Mouse (Mus musculus): ENCODE measurements around the gene March1.
"Not testable (repeated sequence)": the region's sequence is repeated elsewhere in the genome, so short reads cannot be mapped to it uniquely, and the experiment has no call there.

March1 gene

DNA sequence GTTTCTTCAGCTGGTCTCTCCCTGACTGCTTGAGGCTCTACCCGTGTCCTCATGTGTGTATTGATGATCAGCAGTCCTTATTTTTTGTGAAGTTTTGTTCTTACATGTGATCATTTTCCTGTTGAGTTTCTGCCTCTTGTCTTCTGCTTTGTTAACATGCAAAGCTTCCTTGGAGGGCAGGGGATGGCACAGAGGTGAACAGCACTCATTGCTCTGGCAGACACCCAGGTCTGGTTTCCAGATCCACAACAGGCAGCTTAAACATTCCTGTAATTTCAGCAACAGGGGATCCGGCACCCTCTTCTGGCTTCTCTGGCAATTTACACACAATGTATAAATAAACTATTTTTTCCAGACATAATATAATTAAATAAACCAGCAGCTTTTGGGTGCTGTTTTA is 652.4 kb downstream of the March1 start:
- DNase-seq (ENCODE audit: low spot score in 2 of 2): no peak

GRCm38 (mm10) chr8:66317824-66318223 is 700.1 kb downstream of the March1 start:
- DNase-seq (ENCODE audit: low spot score in 2 of 2): no peak

GRCm38 (mm10) chr8:66323045-66323807 is 705.5 kb downstream of the March1 start:
- peak; percentile 19 to 55 for DNase-seq (ENCODE audit: low spot score in 2 of 2)

GRCm38 (mm10) chr8:66326396-66326795 is 708.7 kb downstream of the March1 start:
- DNase-seq (ENCODE audit: low spot score in 2 of 2): no peak

- no peak for DNase-seq (ENCODE audit: low spot score in 2 of 2)
Measured at GRCm38 (mm10) chr8:66332206-66332605, 714.5 kb downstream of the March1 start.

DNA sequence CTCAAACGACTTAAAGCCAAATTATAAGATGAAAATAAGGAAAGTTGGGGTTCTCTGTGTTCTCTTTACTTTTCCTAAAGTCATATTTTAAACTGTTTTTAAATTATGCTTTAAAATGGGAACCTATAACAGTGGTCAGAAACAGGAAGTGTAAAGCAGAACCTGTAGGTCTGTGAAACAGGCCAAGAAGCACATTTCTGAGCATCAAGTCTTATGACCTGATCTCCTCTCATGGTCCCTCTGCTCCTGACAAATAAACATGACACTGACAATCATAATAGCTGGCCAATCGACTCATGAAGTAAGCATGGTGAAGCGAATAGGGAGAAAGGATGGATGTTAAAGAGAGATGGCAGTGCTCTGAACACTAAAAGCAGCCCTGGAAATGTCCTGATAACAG is 716.6 kb downstream of the March1 start:
- no peak for DNase-seq (ENCODE audit: low spot score in 2 of 2)

- no peak for DNase-seq (ENCODE audit: low spot score in 2 of 2)
Measured at GRCm38 (mm10) chr8:66339551-66339950, 721.9 kb downstream of the March1 start.

DNA sequence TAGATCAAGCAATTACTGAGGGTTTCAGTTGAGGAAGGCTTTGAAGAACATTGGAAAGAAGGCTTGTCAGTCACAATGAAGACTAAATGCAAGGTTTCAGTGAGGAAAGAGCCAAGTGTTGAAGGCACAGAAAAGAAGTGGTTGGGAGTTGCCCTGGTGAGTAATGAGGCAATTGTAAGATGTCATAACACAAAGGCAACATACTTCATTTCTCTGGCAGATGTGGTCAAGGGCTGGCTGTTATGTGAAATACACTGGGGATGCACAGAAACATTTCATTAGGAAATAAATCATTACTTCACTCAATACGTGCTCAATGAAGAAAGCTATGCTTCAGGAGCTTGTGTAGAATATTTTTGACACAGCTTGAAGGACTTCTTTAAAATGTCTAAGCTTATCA is 725.2 kb downstream of the March1 start:
- no peak for DNase-seq (ENCODE audit: low spot score in 2 of 2)

DNA sequence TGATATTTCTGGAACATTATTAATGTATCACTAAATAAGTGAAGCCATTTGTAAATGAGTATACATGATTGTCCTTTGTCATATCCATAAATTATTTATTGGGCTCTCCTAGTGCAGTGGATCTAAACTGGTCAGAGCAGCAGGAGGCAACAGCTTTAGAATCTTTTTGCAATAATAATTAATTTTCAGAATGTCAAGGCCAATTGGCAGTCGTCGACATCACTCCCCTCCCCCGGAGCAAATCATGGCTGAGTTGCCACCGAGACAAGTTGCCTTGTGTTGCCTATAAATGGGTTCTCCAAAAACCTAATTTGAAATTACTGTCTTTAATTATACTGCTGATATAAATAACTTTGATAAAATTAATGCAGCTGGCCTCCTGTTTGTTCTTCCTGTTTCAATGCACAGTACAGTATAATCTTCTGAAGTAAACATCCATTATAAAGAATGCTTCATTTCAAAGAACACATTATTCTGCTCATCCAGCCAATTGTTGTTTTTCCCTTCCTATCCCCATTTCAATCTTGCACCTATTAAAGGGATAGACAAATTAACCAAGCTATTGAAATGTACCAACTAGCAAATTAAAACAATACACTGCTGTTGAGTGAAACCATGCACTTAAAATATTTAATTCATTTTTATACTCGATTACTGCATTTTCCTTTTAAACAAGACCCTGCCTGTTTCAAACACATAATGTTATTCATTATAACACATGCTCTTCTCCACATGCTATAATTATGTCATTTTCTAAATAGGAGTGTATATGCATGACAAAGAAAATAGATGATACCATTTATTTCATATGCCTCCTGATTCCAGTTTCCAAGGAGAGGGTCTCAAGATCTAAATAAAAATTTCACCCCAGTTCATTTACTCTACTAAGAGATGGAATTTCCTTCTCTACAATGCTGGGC is 745.4 kb downstream of the March1 start:
- DNase-seq (ENCODE audit: low spot score in 2 of 2): no peak

- no peak for DNase-seq (ENCODE audit: low spot score in 2 of 2)
Measured at GRCm38 (mm10) chr8:66383694-66384373, 766.1 kb downstream of the March1 start.

DNA sequence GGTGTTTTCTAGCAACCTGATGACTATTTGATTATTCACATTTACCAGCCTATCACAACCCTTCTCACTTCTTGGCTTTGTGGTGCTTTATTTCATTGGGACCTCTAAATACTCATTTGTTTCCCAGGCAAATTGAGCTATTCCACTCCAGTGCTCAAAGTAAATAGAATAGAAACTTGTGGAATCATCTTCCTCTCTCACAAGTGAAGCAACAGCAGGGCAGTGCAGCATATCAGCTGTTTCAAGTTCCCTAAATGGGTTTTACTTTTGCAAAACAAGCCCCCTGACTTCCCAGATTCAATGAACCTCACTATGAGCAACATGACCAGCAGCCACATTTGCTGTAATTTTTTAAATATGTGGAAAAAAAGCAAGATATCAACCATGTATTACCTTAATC is 768.3 kb downstream of the March1 start:
- DNase-seq (ENCODE audit: low spot score in 2 of 2): no peak

GRCm38 (mm10) chr8:66388693-66389092 is 771.0 kb downstream of the March1 start:
- DNase-seq (ENCODE audit: low spot score in 2 of 2): no peak

DNA sequence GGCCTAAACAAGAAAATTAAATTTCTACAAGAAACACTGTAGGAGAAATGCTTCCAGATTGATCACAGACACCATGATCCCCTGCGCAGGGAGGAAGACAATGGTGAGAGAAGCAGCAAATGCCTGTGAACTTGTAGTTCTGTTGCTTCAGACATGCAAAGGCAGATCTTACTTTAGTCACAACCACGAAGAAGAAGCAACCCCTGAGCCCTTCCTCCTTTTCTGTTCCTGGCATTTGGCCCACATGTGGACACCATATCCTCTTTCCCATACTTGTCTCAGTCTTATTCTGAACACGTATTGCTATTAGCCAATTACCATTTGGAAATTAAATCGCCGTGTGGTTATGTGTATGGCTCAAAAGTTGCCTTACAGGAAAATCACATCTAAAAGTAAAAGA is 773.9 kb downstream of the March1 start:
- DNase-seq (ENCODE audit: low spot score in 2 of 2): no peak

GRCm38 (mm10) chr8:66392900-66393299 is 775.2 kb downstream of the March1 start:
- no peak for DNase-seq (ENCODE audit: low spot score in 2 of 2)

- DNase-seq (ENCODE audit: low spot score in 2 of 2): no peak
Measured at GRCm38 (mm10) chr8:66394148-66394547, 776.4 kb downstream of the March1 start.

GRCm38 (mm10) chr8:66397811-66398210 is 780.1 kb downstream of the March1 start:
- no peak for DNase-seq (ENCODE audit: low spot score in 2 of 2)

DNA sequence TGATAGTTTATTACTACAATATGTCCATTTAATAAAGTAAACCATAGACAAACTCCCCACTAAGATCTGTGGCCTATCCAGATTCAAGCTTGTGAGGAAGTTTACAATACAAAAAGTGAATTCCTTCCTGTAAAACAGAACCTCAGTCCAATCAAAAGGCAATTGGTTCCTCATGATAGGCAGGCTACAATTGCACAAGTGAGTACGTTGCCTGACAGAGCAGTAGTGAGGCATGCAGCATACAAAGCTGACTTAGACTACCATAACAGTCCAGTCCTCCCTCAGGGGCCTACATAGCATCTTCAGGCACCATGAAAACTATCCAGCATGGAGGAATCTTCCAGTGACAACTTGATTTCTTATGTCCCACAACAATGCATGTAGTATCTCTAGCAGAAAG is 782.4 kb downstream of the March1 start:
- no peak for DNase-seq (ENCODE audit: low spot score in 2 of 2)

GRCm38 (mm10) chr8:66404711-66405414 is 787.2 kb downstream of the March1 start:
- no peak for DNase-seq (ENCODE audit: low spot score in 2 of 2)

DNA sequence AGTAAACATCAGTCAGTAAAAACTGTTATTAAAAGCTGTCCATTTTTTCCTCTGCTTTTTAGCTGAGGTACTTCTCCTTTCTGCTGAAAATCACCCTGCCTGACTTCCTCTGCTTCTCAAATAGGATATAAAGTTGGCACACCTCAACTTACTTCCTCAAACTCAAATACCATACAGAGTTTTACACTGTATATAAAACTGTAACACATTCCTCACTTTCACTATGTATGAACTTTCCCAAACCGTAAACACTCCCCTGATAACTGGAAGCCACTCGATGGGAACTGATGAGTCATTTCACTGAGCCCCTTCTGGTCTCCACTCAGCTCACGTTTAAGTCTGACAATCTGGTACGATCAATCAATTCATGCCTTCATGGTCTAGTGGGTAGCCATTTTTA is 788.1 kb downstream of the March1 start:
- not testable (repeated sequence) for DNase-seq (ENCODE audit: low spot score in 2 of 2)

GRCm38 (mm10) chr8:66406596-66407361 is 789.1 kb downstream of the March1 start:
- no peak for DNase-seq (ENCODE audit: low spot score in 2 of 2)

- DNase-seq (ENCODE audit: low spot score in 2 of 2): no peak
Measured at GRCm38 (mm10) chr8:66410080-66410615, 792.4 kb downstream of the March1 start.
